Mouse (Mus musculus) retina, postnatal 7 days (tissue): ENCODE measurements around the gene 1700084M14Rik.
"Not testable (repeated sequence)": the region's sequence is repeated elsewhere in the genome, so short reads cannot be mapped to it uniquely, and the experiment has no call there.

ENCODE experiments used
- DNase-seq: peaks from one replicate; pipeline ENCODE4 v3.0.0-alpha.2; 2012; ENCODE audit warnings: low read depth, low spot score

The 1700084M14Rik gene

GRCm38 (mm10) chrX:91575811-91576210 lies at the start of gene 1700084M14Rik:
Gene 1700084M14Rik, minus strand, starts transcription at chrX:91575911.
- not testable (repeated sequence) for DNase-seq
